ENCODE assay signal across 9 mouse cellular contexts in genomic region chr2:68193465-68193837, GRCm38 (mm10).
A peak's percentile ranks its signal among the peaks of the same experiment; 100 is the strongest.
ATAC-seq and TF ChIP-seq lines count a peak whose summit lies in the region.
"Had no signal": no experiment of that assay in that cellular context is flagged by ENCODE, and none has a peak within 500 bp of the region (broad histone marks: within the 10 kb centered on the region; RNA-seq: fewer than 3 reads in every experiment).

No protein-coding gene starts in this region.

- H3K9ac ChIP-seq in intestine, embryonic 15.5 days, result no peak overlapping the region
- no peak overlapping the region for H3K9ac ChIP-seq in intestine, postnatal 0 days (ENCODE audit: low read depth, low read length)
- H3K9ac ChIP-seq in intestine, embryonic 16.5 days (ENCODE audit: low read depth, low read length), result no peak overlapping the region

- H3K27me3 ChIP-seq in intestine, embryonic 15.5 days (replicated peaks), result no peaks in the 10 kb centered on the region
- H3K27me3 ChIP-seq in intestine, postnatal 0 days (replicated peaks; ENCODE audit: control insufficient read depth, insufficient read depth, low read length), result no peaks in the 10 kb centered on the region
- no peaks in the 10 kb centered on the region for H3K27me3 ChIP-seq in intestine, embryonic 16.5 days (replicated peaks; ENCODE audit: control insufficient read depth, insufficient read depth, low read length)
- H3K27me3 ChIP-seq: CH12.LX, Patski had no signal

- no peak overlapping the region for H3K4me2 ChIP-seq in intestine, embryonic 15.5 days (replicated peaks)
- no peak overlapping the region for H3K4me2 ChIP-seq in intestine, postnatal 0 days (replicated peaks; ENCODE audit: low read depth)
- no peak overlapping the region for H3K4me2 ChIP-seq in intestine, embryonic 16.5 days (ENCODE audit: low read depth, low read length)

- no peaks in the 10 kb centered on the region for H3K36me3 ChIP-seq in intestine, embryonic 15.5 days
- no peaks in the 10 kb centered on the region for H3K36me3 ChIP-seq in intestine, postnatal 0 days (ENCODE audit: control insufficient read depth, insufficient read depth)
- H3K36me3 ChIP-seq in intestine, embryonic 16.5 days (ENCODE audit: control insufficient read depth, insufficient read depth, low read length), result no peaks in the 10 kb centered on the region
- H3K36me3 ChIP-seq: G1E had no signal

- H3K4me3 ChIP-seq in intestine, embryonic 15.5 days (replicated peaks), result no peak overlapping the region
- no peak overlapping the region for H3K4me3 ChIP-seq in intestine, postnatal 0 days (ENCODE audit: low read depth, low read length)
- H3K4me3 ChIP-seq in intestine, embryonic 16.5 days (ENCODE audit: low read length), result no peak overlapping the region

- no peaks in the 10 kb centered on the region for H3K9me3 ChIP-seq in intestine, embryonic 15.5 days
- no peaks in the 10 kb centered on the region for H3K9me3 ChIP-seq in intestine, postnatal 0 days (ENCODE audit: control insufficient read depth)
- H3K9me3 ChIP-seq in intestine, embryonic 16.5 days (ENCODE audit: control insufficient read depth, low read length), result no peaks in the 10 kb centered on the region

- H3K27ac ChIP-seq in intestine, embryonic 15.5 days, result no peak overlapping the region
- H3K27ac ChIP-seq in intestine, postnatal 0 days (ENCODE audit: low read depth, low read length), result no peak overlapping the region
- peak overlapping the region; percentile 59; the same call in 1 of the 2 replicates for H3K27ac ChIP-seq in intestine, embryonic 16.5 days (ENCODE audit: low read length)

- peak; percentile 55 for ATAC-seq in intestine, embryonic 15.5 days
- no peak for ATAC-seq in intestine, postnatal 0 days
- peak; percentile 73 for ATAC-seq in intestine, embryonic 16.5 days
- ATAC-seq in frontal cortex, adult (ENCODE audit: low TSS enrichment), result no peak
- ATAC-seq: activated CD4-positive, CD25-positive, alpha-beta regulatory T cell, adult 4 months; CD4-positive, CD25-positive, alpha-beta regulatory T cell, adult 4 months; Patski had no signal

- no peak for TF ChIP-seq CTCF in intestine, postnatal 0 days (IDR thresholded peaks at IDR 0.05; ENCODE audit: low read depth)

- no peaks in the 10 kb centered on the region for H3K4me1 ChIP-seq in intestine, embryonic 15.5 days (replicated peaks)
- H3K4me1 ChIP-seq in intestine, postnatal 0 days (replicated peaks; ENCODE audit: control insufficient read depth, insufficient read depth, low read length), result peaks cover 3% of the 10 kb centered on the region; the same call in 1 of the 2 replicates
- no peaks in the 10 kb centered on the region for H3K4me1 ChIP-seq in intestine, embryonic 16.5 days (ENCODE audit: control insufficient read depth, insufficient read depth, low read length)

Comparison
In these comparisons a context has a peak if more than half of its experiments do, and no peak if none do; other contexts are left out.
1. ATAC-seq: peak in intestine, embryonic 15.5 days (single experiment) and intestine, embryonic 16.5 days (single experiment); none in intestine, postnatal 0 days (single experiment) and frontal cortex, adult (single experiment).